Mouse (Mus musculus) brown adipose tissue, adult 24 weeks (tissue): ENCODE results near the gene Atg3. TPM values are rescaled to one million over a fixed set of nuclear protein-coding genes. Genes with fewer than 3 reads are reported as not detected.

Experiments used
- H3K27ac ChIP-seq: fragments of 200-500 bp; replicated peaks from 2 replicates; pipeline ENCODE4 v1.5.1; 2012; ENCODE audit warnings: low read depth, mild to moderate bottlenecking, low read length
- H3K4me1 ChIP-seq: fragments of 200-500 bp; 2 replicates; pipeline ENCODE4 v1.6.1; 2012; ENCODE audit warnings: low read length, mixed read lengths; ENCODE audit not compliant: control insufficient read depth, insufficient read depth, insufficient read length
- H3K4me3 ChIP-seq: fragments of 200-500 bp; 2 replicates; pipeline ENCODE4 v1.5.1; 2012; ENCODE audit warnings: low read depth, mild to moderate bottlenecking, low read length, moderate library complexity; ENCODE audit not compliant: insufficient read depth
- polyA plus RNA-seq: library from polyadenylated mRNA; stranded (reverse); fragments of >200 nt; gene quantifications from 2 replicates; pipeline ENCODE4 v1.2.4, GENCODE M21; 2012; ENCODE audit not compliant: missing spikeins, insufficient read depth, insufficient read length

The Atg3 gene
- polyA plus RNA-seq, 1 experiment = 60.2 TPM

GRCm38 (mm10) chr16:45159389-45159716, 768 bp downstream of the Atg3 start:
- Histone ChIP-seq H3K4me1 (peaks cover 6% of the 10 kb centered on the region; the same call in 1 of the 2 replicates), H3K27ac (peak overlapping the region; percentile 92), H3K4me3 (peak overlapping the region; percentile 74)

GRCm38 (mm10) chr16:45178552-45178951, 20.0 kb downstream of the Atg3 start:
- H3K27ac ChIP-seq = no peak overlapping the region
- no peaks in the 10 kb centered on the region for H3K4me1 ChIP-seq
- no peak overlapping the region for H3K4me3 ChIP-seq

GRCm38 (mm10) chr16:45181824-45182223, 23.2 kb downstream of the Atg3 start:
- Histone ChIP-seq H3K27ac (no peak overlapping the region), H3K4me1 (no peaks in the 10 kb centered on the region), H3K4me3 (no peak overlapping the region)

GRCm38 (mm10) chr16:45192613-45193012, 34.0 kb downstream of the Atg3 start:
- Histone ChIP-seq H3K27ac (no peak overlapping the region), H3K4me1 (no peaks in the 10 kb centered on the region), H3K4me3 (no peak overlapping the region)

GRCm38 (mm10) chr16:45196816-45197215, 38.2 kb downstream of the Atg3 start:
- H3K4me3 ChIP-seq = no peak overlapping the region
- H3K27ac ChIP-seq = no peak overlapping the region
- H3K4me1 ChIP-seq = no peaks in the 10 kb centered on the region

GRCm38 (mm10) chr16:45201395-45201794, 42.8 kb downstream of the Atg3 start:
- Histone ChIP-seq H3K4me1 (no peaks in the 10 kb centered on the region), H3K4me3 (no peak overlapping the region), H3K27ac (no peak overlapping the region)

GRCm38 (mm10) chr16:45204438-45204837, 45.9 kb downstream of the Atg3 start:
- no peaks in the 10 kb centered on the region for H3K4me1 ChIP-seq
- H3K4me3 ChIP-seq = no peak overlapping the region
- H3K27ac ChIP-seq = no peak overlapping the region

GRCm38 (mm10) chr16:45204859-45205670, 46.5 kb downstream of the Atg3 start:
- no peak overlapping the region for H3K4me3 ChIP-seq
- no peaks in the 10 kb centered on the region for H3K4me1 ChIP-seq
- H3K27ac ChIP-seq = no peak overlapping the region

GRCm38 (mm10) chr16:45222016-45222415, 63.4 kb downstream of the Atg3 start:
- Histone ChIP-seq H3K4me3 (no peak overlapping the region), H3K4me1 (no peaks in the 10 kb centered on the region), H3K27ac (no peak overlapping the region)

GRCm38 (mm10) chr16:45222771-45223170, 64.2 kb downstream of the Atg3 start:
- no peaks in the 10 kb centered on the region for H3K4me1 ChIP-seq
- H3K27ac ChIP-seq = no peak overlapping the region
- H3K4me3 ChIP-seq = no peak overlapping the region

- Histone ChIP-seq H3K4me3 (no peak within 1 kb of the TSS), H3K27ac (no peak within 1 kb of the TSS), H3K4me1 (no peaks in the 10 kb centered on the region)
Measured at GRCm38 (mm10) chr16:45223648-45224388, 65.2 kb downstream of the Atg3 start, which contains the start of gene Btla. Btla (plus strand) TSS chr16:45224315.

- Histone ChIP-seq H3K27ac (no peak overlapping the region), H3K4me3 (no peak overlapping the region), H3K4me1 (no peaks in the 10 kb centered on the region)
Measured at GRCm38 (mm10) chr16:45224431-45225008, 65.9 kb downstream of the Atg3 start.

GRCm38 (mm10) chr16:45227002-45227401, 68.4 kb downstream of the Atg3 start:
- H3K4me3 ChIP-seq = no peak overlapping the region
- H3K27ac ChIP-seq = no peak overlapping the region
- no peaks in the 10 kb centered on the region for H3K4me1 ChIP-seq

GRCm38 (mm10) chr16:45231296-45231695, 72.7 kb downstream of the Atg3 start:
- Histone ChIP-seq H3K27ac (no peak overlapping the region), H3K4me1 (no peaks in the 10 kb centered on the region), H3K4me3 (no peak overlapping the region)

- H3K4me3 ChIP-seq = no peak overlapping the region
- H3K27ac ChIP-seq = no peak overlapping the region
- H3K4me1 ChIP-seq = no peaks in the 10 kb centered on the region
Measured at GRCm38 (mm10) chr16:45233007-45233406, 74.4 kb downstream of the Atg3 start.
